Mouse (Mus musculus): ENCODE results near the gene Mrpl10. TPM values are rescaled to one million over a fixed set of nuclear protein-coding genes. Genes with fewer than 3 reads are reported as not detected.
A peak's percentile ranks its signal among the peaks of the same experiment; 100 is the strongest.

Mrpl10 gene
- polyA plus RNA-seq, 1 experiment from 2014 or later: 78.8 TPM

DNA sequence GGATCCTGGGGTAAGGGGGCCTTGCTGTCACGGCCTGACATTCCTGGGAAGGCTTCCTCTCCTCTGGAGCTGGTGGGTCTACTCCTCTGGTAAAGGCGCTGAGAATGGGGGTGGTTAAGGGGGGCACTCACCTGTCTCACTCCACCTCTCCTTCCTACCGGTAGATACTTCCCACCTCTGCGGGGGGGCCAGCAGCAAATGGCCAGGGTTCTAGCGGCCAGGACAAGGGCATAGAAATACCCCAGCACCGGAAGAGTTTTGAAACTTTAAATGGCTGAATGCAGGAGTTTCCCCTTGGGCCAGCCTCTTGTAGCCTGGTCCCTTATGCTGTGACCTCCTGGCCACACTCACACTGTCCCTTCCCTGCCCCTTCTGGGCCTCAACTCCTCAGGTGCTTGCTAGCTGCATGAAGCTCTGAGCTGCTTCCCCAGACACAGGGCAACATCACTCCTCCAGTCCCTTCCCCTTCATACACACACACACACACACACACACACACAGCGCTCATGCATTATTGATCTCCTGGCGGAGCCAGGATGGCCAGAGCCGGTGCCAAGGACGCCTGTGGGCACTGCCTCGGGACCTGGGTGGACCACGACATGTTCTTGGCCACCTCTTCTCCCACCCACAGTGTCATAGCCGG is 9.7 kb downstream of the Mrpl10 start:
- Histone ChIP-seq H3K4me3 (replicated peaks) (peak overlapping the region; percentile 62), H3K4me1 (peaks cover 26% of the 10 kb centered on the region), H3K27me3 (replicated peaks) (no peaks in the 10 kb centered on the region), H3K27ac (peak overlapping the region; percentile 75), H3K4me2 (peak overlapping the region; percentile 88), H3K9me3 (no peaks in the 10 kb centered on the region), H3K9ac (peak overlapping the region; percentile 83), H3K36me3 (peaks cover 24% of the 10 kb centered on the region)
- ATAC-seq (ENCODE audit: insufficient read depth, low FRiP score, low read depth): no peak
- 21% methylated on average over 13 of the region's 13 CpGs for WGBS

DNA sequence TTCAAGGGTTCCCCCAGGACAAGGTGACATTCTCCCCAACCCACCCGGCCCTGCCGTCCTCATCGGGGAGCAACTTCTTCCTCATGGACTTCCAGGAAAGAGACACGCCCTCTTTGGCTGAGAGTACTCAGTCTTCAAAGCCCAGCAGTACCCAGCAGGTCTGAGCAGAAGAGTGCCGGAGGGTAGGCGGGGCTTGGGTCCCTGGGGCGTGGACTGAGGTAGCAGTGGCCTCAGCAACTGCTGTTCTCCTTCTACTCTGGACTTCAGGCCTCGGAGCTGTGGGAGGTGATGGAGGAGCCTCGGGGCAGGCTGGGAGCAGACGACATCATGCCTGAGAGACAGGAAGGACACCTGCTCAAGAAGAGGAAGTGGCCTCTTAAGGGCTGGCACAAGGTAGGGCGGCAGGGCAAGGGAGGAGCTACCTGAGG is 10.9 kb downstream of the Mrpl10 start:
- H3K4me2 ChIP-seq: peak overlapping the region; percentile 88
- peaks cover 26% of the 10 kb centered on the region for H3K4me1 ChIP-seq
- WGBS: 17% methylated on average over 11 of the region's 11 CpGs
- H3K27me3 ChIP-seq (replicated peaks): no peaks in the 10 kb centered on the region
- H3K9ac ChIP-seq: no peak overlapping the region
- ATAC-seq (ENCODE audit: insufficient read depth, low FRiP score, low read depth): peak; percentile 66
- peaks cover 32% of the 10 kb centered on the region for H3K36me3 ChIP-seq
- H3K9me3 ChIP-seq: no peaks in the 10 kb centered on the region
- peak overlapping the region; percentile 62 for H3K4me3 ChIP-seq (replicated peaks)
- peak overlapping the region; percentile 7; the same call in 1 of the 2 replicates for H3K27ac ChIP-seq

GRCm38 (mm10) chr11:97063274-97063920 is 22.0 kb downstream of the Mrpl10 start:
- 50% methylated on average over 9 of the region's 9 CpGs for WGBS
- H3K27me3 ChIP-seq (replicated peaks): no peaks in the 10 kb centered on the region
- no peaks in the 10 kb centered on the region for H3K9me3 ChIP-seq
- H3K36me3 ChIP-seq: peaks cover 11% of the 10 kb centered on the region; the same call in 1 of the 2 replicates
- no peak overlapping the region for H3K4me2 ChIP-seq
- peaks cover 6% of the 10 kb centered on the region for H3K4me1 ChIP-seq
- peak overlapping the region; percentile 48; the same call in 1 of the 2 replicates for H3K27ac ChIP-seq
- H3K4me3 ChIP-seq (replicated peaks): no peak overlapping the region
- no peak overlapping the region for H3K9ac ChIP-seq
- ATAC-seq (ENCODE audit: insufficient read depth, low FRiP score, low read depth): no peak

- Histone ChIP-seq H3K4me1 (peaks cover 6% of the 10 kb centered on the region), H3K9me3 (no peaks in the 10 kb centered on the region), H3K4me3 (replicated peaks) (no peak overlapping the region), H3K4me2 (no peak overlapping the region), H3K36me3 (peaks cover 11% of the 10 kb centered on the region; the same call in 1 of the 2 replicates), H3K27me3 (replicated peaks) (no peaks in the 10 kb centered on the region), H3K9ac (no peak overlapping the region), H3K27ac (0 out of 2 replicates have a peak overlapping the region, but pooled peaks have one; percentile 48)
- ATAC-seq (ENCODE audit: insufficient read depth, low FRiP score, low read depth): no peak
- WGBS: 87% methylated on average over 3 of the region's 3 CpGs
Measured at GRCm38 (mm10) chr11:97063921-97064295, 22.5 kb downstream of the Mrpl10 start.

DNA sequence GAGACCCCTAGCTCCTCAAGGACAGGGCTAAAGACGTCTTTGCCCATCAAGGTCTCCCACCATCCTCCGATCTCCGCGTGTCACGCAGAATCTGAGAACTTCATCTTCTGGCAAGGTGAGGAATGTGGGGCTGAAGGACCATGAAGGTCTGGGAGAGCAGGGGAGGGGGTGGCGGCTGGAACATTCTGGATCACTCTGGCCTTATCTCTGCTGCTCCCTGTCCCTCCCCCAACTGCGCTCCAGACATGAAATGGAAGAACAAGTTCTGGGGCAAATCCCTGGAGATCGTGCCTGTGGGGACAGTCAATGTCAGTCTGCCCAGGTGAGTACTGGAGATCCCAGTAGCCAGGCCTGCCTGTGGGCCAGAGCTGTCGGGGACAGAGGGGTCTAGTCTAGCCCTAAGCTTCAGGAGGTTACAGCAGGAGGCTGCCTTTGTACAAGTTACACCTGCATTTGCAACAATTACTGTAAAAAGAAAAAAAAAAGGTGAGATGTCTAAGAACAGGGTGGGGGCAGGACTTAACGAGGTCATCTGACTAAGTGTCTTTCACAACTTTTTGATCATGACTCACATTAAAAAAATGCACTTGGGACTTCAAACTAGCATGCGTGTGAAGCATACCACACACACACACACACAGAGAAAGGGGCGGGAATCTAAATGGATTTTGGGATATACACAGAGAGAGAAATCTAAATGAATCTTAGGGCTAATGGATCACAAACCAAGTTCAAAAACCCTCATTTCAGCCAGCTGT is 24.4 kb downstream of the Mrpl10 start:
- H3K4me2 ChIP-seq: no peak overlapping the region
- no peak overlapping the region for H3K27ac ChIP-seq
- 81% methylated on average over 12 of the region's 12 CpGs for WGBS
- H3K4me3 ChIP-seq (replicated peaks): no peak overlapping the region
- H3K36me3 ChIP-seq: peaks cover 6% of the 10 kb centered on the region; the same call in 1 of the 2 replicates
- no peak for ATAC-seq (ENCODE audit: insufficient read depth, low FRiP score, low read depth)
- H3K9ac ChIP-seq: no peak overlapping the region
- no peaks in the 10 kb centered on the region for H3K27me3 ChIP-seq (replicated peaks)
- peaks cover 6% of the 10 kb centered on the region for H3K4me1 ChIP-seq
- H3K9me3 ChIP-seq: no peaks in the 10 kb centered on the region

- WGBS: 58% methylated on average over 22 of the region's 22 CpGs
- no peak overlapping the region for H3K4me3 ChIP-seq (replicated peaks)
- H3K27me3 ChIP-seq (replicated peaks): no peaks in the 10 kb centered on the region
- H3K36me3 ChIP-seq: no peaks in the 10 kb centered on the region
- no peaks in the 10 kb centered on the region for H3K9me3 ChIP-seq
- no peak overlapping the region for H3K27ac ChIP-seq
- ATAC-seq (ENCODE audit: insufficient read depth, low FRiP score, low read depth): no peak
- peaks cover 6% of the 10 kb centered on the region for H3K4me1 ChIP-seq
- H3K9ac ChIP-seq: no peak overlapping the region
- H3K4me2 ChIP-seq: no peak overlapping the region
Measured at GRCm38 (mm10) chr11:97066656-97067360, 25.4 kb downstream of the Mrpl10 start.

DNA sequence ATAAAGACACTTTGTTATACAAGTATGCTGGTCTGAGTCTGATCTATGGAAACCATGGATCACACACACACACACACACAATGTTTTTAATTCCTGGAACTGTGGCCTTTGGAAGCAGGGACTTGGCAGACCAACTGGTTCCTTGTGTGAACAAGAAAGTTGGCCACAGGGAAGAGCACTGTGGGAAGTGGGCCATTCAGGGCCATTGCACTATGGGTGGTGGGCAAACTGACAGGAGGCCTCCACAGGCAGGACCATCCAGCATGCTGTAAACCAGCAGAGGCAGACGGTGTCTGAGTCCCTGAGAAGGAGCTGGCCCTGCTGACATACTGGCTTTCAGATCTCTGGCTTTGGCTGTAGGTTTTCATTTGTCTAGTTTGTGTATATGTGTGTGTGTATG is 28.0 kb downstream of the Mrpl10 start:
- H3K27ac ChIP-seq: no peak overlapping the region
- WGBS: 76% methylated on average over 1 of the region's 1 CpGs
- no peaks in the 10 kb centered on the region for H3K9me3 ChIP-seq
- H3K36me3 ChIP-seq: no peaks in the 10 kb centered on the region
- no peaks in the 10 kb centered on the region for H3K4me1 ChIP-seq
- H3K27me3 ChIP-seq (replicated peaks): no peaks in the 10 kb centered on the region
- H3K4me2 ChIP-seq: no peak overlapping the region
- H3K4me3 ChIP-seq (replicated peaks): no peak overlapping the region
- H3K9ac ChIP-seq: no peak overlapping the region
- ATAC-seq (ENCODE audit: insufficient read depth, low FRiP score, low read depth): no peak

DNA sequence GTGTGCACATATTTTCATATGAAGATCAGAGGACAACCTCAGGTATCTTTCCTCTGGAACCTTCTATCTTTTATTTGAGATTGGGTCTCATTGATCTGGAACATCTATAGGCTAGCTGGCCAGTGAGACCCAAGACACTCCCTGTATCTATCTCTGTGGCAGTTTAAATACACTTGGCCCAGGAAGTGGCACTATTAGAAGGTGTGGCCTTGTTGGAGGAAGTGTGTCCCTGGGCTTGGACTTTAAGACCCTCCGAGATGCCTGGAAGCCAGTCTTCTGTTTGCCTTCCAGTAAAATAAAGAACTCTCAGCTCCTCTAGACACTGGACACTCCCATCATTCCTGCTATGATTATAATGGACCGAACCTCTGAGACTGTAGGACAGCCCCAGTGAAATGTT is 28.4 kb downstream of the Mrpl10 start:
- Histone ChIP-seq H3K27me3 (replicated peaks) (no peaks in the 10 kb centered on the region), H3K4me2 (no peak overlapping the region), H3K27ac (no peak overlapping the region), H3K4me3 (replicated peaks) (no peak overlapping the region), H3K36me3 (no peaks in the 10 kb centered on the region), H3K9me3 (no peaks in the 10 kb centered on the region), H3K9ac (no peak overlapping the region), H3K4me1 (no peaks in the 10 kb centered on the region)
- 52% methylated on average over 2 of the region's 2 CpGs for WGBS
- ATAC-seq (ENCODE audit: insufficient read depth, low FRiP score, low read depth): no peak

- no peaks in the 10 kb centered on the region for H3K9me3 ChIP-seq
- H3K4me2 ChIP-seq: no peak overlapping the region
- no peaks in the 10 kb centered on the region for H3K4me1 ChIP-seq
- no peak overlapping the region for H3K9ac ChIP-seq
- ATAC-seq (ENCODE audit: insufficient read depth, low FRiP score, low read depth): no peak
- H3K36me3 ChIP-seq: no peaks in the 10 kb centered on the region
- H3K27ac ChIP-seq: no peak overlapping the region
- WGBS: 46% methylated on average over 1 of the region's 1 CpGs
- no peaks in the 10 kb centered on the region for H3K27me3 ChIP-seq (replicated peaks)
- H3K4me3 ChIP-seq (replicated peaks): no peak overlapping the region
Measured at GRCm38 (mm10) chr11:97071129-97071528, 29.8 kb downstream of the Mrpl10 start.

DNA sequence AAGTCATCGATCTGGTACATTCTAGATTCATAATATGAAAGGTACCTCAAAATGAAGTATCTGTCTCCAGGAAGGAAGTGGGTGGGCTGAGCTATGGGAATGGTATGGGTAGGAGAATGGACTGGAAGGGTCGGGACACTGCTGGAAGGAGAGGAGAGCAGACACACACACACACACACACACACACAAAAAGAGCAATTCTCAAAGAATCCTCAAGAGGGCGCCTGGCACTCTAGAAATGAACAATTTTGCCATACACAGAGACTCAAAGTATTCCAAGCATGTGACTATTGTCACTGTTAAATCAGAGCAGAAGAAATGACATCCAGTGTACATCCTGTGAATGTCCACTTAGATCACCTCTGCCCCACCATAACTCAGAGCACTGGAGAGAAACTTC is 31.2 kb downstream of the Mrpl10 start:
- Histone ChIP-seq H3K36me3 (no peaks in the 10 kb centered on the region), H3K4me2 (no peak overlapping the region), H3K4me1 (no peaks in the 10 kb centered on the region), H3K27ac (no peak overlapping the region), H3K27me3 (replicated peaks) (no peaks in the 10 kb centered on the region), H3K9ac (no peak overlapping the region), H3K9me3 (no peaks in the 10 kb centered on the region), H3K4me3 (replicated peaks) (no peak overlapping the region)
- no peak for ATAC-seq (ENCODE audit: insufficient read depth, low FRiP score, low read depth)
- WGBS: 29% methylated on average over 3 of the region's 3 CpGs

- Histone ChIP-seq H3K4me2 (no peak overlapping the region), H3K9me3 (no peaks in the 10 kb centered on the region), H3K4me3 (replicated peaks) (no peak overlapping the region), H3K27ac (no peak overlapping the region), H3K4me1 (no peaks in the 10 kb centered on the region), H3K27me3 (replicated peaks) (no peaks in the 10 kb centered on the region), H3K36me3 (no peaks in the 10 kb centered on the region), H3K9ac (no peak overlapping the region)
- ATAC-seq (ENCODE audit: insufficient read depth, low FRiP score, low read depth): no peak
- 51% methylated on average over 8 of the region's 8 CpGs for WGBS
Measured at GRCm38 (mm10) chr11:97074235-97074634, 32.9 kb downstream of the Mrpl10 start.

Data from stomach, embryonic 15.5 days (tissue).